Mouse (Mus musculus) adrenal gland, postnatal 0 days (tissue): ENCODE data around the gene 2610528J11Rik. TPM values are rescaled to one million over a fixed set of nuclear protein-coding genes. Genes with fewer than 3 reads are reported as not detected.

ENCODE experiments used
- polyA plus RNA-seq: library from polyadenylated mRNA; unstranded; fragments of >200 nt; fragmentation: Nextera tagmentation; extraction: Ambion mirVana; gene quantifications from 2 replicates; pipeline ENCODE4 v1.2.1, GENCODE M21; 2015

Gene 2610528J11Rik
- polyA plus RNA-seq: 0.30 and 0.80 TPM in 2 replicates

DNA sequence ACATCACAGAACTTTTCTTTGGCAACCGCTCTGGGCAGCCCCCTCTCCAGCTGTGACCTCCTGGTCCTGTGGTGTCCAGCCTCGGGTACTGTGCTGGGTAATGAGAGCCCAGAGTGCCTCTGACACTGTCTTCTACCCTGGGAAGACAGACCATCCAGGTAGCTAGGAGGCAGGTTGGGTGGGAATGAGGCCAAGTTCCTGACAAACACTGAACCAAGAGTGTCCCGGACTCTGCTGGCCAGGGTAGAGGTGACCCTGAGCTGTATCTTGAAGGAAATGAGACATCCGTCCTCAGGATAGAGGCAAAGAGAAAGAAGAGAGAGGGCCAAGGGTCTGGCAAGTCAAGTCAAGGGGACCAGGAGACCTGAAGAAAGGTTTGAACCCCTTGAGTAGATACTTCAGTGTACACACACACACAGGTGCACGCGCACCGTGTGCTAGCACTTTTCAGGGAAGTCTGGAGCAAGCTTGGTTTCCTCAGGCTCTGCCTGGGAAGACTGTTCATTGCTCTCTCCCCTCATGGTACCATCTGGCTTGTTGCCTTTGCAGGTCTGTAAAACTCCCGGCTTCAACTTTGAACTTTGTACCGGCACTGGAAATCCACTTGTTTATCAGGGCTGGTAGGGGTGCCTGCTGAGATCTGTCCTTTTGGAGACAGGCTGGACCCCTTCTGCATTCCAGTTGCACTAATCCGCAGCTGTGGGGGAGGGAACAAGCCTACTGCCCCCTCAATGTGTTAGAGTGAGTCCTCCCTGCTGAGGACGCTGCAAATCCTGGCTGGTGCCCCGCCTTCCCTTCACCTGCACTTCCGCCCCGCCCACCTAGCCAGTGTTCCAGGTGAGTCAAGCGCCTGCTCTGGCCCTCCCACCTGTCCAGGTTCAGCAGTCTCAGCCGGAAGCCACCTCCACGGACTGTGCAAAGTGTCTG is at the start of gene 2610528J11Rik:
Gene 2610528J11Rik (plus strand): TSS at position 592 of the 927 bp plus-strand sequence.

DNA sequence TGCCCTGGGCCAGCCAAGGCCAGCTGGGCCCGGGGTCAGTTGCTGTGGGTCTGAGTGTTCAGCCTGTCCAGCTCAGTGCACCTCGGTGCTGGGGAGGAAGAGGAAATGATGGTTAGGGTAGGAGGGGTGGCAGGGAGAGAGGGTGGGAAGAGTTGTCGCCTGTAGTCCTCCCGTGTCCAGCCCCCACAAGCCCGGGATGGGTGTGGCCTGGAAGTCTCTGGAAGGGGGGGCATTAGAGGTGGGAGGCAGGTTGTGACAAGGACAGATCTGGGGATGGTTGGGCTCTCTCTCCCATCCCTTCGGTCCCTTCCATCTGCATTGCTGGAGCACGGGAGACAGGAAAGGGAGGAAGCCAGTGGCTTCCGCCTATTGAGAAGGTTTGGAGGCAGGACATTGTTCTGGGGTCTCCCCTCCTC is 37.1 kb upstream of the 2610528J11Rik start, which contains the start of gene Tie1:
Gene Tie1 (minus strand): TSS at position 345 of the 416 bp plus-strand sequence.

DNA sequence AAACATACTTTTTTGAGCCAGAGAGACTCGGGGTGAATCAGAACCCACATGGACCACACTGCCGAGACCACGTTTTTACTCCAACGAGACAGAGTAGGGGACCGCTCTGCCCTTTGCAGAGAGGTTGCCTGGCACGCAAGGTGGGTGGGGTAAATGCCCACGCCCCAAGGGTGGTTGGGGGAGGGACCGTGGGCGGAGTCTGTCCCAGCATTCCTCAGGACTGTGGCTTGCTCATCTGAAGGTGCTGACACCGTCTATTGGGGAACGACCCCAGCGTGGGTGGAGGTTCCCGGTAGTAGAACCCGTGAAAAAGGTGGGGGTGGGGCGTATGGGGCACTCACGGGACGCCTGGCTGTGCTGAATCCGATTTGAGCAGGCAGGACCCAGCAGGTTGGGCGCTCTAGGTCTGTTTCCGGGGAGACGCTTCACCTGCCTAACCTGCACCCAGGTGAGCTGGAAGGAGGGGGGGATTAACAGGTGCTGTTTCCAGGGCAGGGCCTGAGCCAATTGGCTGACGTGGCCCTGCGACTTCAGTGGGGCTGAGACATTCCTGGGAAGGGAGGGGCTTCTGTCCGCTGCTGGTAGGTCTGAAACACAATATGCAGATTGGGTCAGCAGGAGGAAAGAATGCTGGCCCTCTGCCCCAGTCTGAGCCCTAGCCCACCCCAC is 16.9 kb downstream of the 2610528J11Rik start, which contains the start of gene Tmem125:
Gene Tmem125 (minus strand): TSS at position 453 of the 669 bp plus-strand sequence.

Other genes with a start within 250 kb of the 2610528J11Rik start
- gene Ptprf, start 235.6 kb upstream of the 2610528J11Rik start, polyA plus RNA-seq: 17.8 and 20.9 TPM in 2 replicates
- gene Szt2, start 117.7 kb upstream of the 2610528J11Rik start, polyA plus RNA-seq: 2.5 and 3.0 TPM in 2 replicates
- gene Med8, start 117.7 kb upstream of the 2610528J11Rik start, polyA plus RNA-seq: 52.4 and 78.9 TPM in 2 replicates
- 62.9 and 106 TPM in 2 replicates for gene Elovl1, start 98.9 kb upstream of the 2610528J11Rik start, polyA plus RNA-seq
- gene Cdc20, start 89.6 kb upstream of the 2610528J11Rik start, polyA plus RNA-seq: 36.8 and 46.6 TPM in 2 replicates
- gene Mpl, start 69.5 kb upstream of the 2610528J11Rik start, polyA plus RNA-seq: 0.32 and 0.62 TPM in 2 replicates
- gene Tie1, start 36.9 kb upstream of the 2610528J11Rik start, polyA plus RNA-seq: 12.7 and 25.6 TPM in 2 replicates
- 0.93 and 1.2 TPM in 2 replicates for gene Tmem125, start 17.0 kb downstream of the 2610528J11Rik start, polyA plus RNA-seq
- gene Cfap57, start 93.8 kb downstream of the 2610528J11Rik start, polyA plus RNA-seq: 0.12 and 0.65 TPM in 2 replicates
- gene Ebna1bp2, start 93.8 kb downstream of the 2610528J11Rik start, polyA plus RNA-seq: 116 TPM in 2 replicates
- not detected in 2 replicates for gene Olfr62, start 132.0 kb downstream of the 2610528J11Rik start, polyA plus RNA-seq
- not detected in 2 replicates for gene Olfr1342, start 165.8 kb downstream of the 2610528J11Rik start, polyA plus RNA-seq
- not detected in 2 replicates for gene Olfr1341, start 176.5 kb downstream of the 2610528J11Rik start, polyA plus RNA-seq
- gene Olfr1340, start 193.1 kb downstream of the 2610528J11Rik start, polyA plus RNA-seq: not detected in 2 replicates
- gene Olfr1339, start 205.2 kb downstream of the 2610528J11Rik start, polyA plus RNA-seq: not detected in 2 replicates
- gene Olfr1338, start 231.7 kb downstream of the 2610528J11Rik start, polyA plus RNA-seq: not detected in 2 replicates